Mouse (Mus musculus) ES-E14 (cell line): ENCODE results near the gene Ubr1. TPM values are rescaled to one million over a fixed set of nuclear protein-coding genes. Genes with fewer than 3 reads are reported as not detected.

Experiments used
- DNase-seq: peaks from one replicate; pipeline ENCODE4 v3.0.0-alpha.2; 2013; ENCODE audit warnings: low read depth, low spot score
- H3K27ac ChIP-seq: 2 replicates; pipeline ENCODE4 v1.5.1; 2012; ENCODE audit warnings: low read depth, mild to moderate bottlenecking, low read length, moderate library complexity, mixed read lengths; ENCODE audit not compliant: poor library complexity, insufficient read depth, severe bottlenecking
- H3K36me3 ChIP-seq: 2 replicates; pipeline ENCODE4 v1.6.1; 2012; ENCODE audit warnings: mild to moderate bottlenecking, low read length, moderate library complexity, mixed read lengths; ENCODE audit not compliant: control insufficient read depth, poor library complexity, insufficient read depth, severe bottlenecking
- H3K4me1 ChIP-seq, 2 experiments: fragments of 150-350 bp in 1 of 2; sonication (generic) in 1 of 2; 2 replicates each; pipeline ENCODE4 v1.6.1; 2012; ENCODE audit warnings: low read length in 2 of 2, mild to moderate bottlenecking in 1 of 2, mixed read lengths in 1 of 2; ENCODE audit not compliant: control insufficient read depth in 2 of 2, insufficient read depth in 2 of 2, poor library complexity in 1 of 2
- H3K4me3 ChIP-seq, 2 experiments: fragments of 150-350 bp in 1 of 2; sonication (generic) in 1 of 2; 2 replicates each; pipeline ENCODE4 v1.5.1; 2012; ENCODE audit warnings: low read length in 2 of 2, low read depth in 1 of 2, mild to moderate bottlenecking in 1 of 2, mixed read lengths in 1 of 2; ENCODE audit not compliant: insufficient read depth in 1 of 2, poor library complexity in 1 of 2, severe bottlenecking in 1 of 2
- H3K9ac ChIP-seq: 2 replicates; pipeline ENCODE4 v1.6.1; 2012; ENCODE audit warnings: low read depth, mild to moderate bottlenecking, low read length, mixed read lengths; ENCODE audit not compliant: poor library complexity, insufficient read depth, severe bottlenecking
- H3K9me3 ChIP-seq: fragments of 150-350 bp; sonication (generic); 2 replicates; pipeline ENCODE4 v1.6.1; 2012; ENCODE audit warnings: low read depth, mild to moderate bottlenecking, low read length; ENCODE audit not compliant: control insufficient read depth, insufficient read depth
- CHD2 ChIP-seq: IDR thresholded peaks from 2 replicates; pipeline ENCODE4 v1.6.1; 2014; ENCODE audit warnings: mild to moderate bottlenecking, low read depth, low read length, inconsistent platforms
- HCFC1 ChIP-seq: IDR thresholded peaks from 2 replicates; pipeline ENCODE4 v1.6.1; 2012; ENCODE audit warnings: low read length, inconsistent platforms, borderline replicate concordance; ENCODE audit not compliant: insufficient read depth
- MAFK ChIP-seq: IDR thresholded peaks from 2 replicates; pipeline ENCODE4 v1.6.1; 2014; ENCODE audit warnings: mild to moderate bottlenecking, low read depth, low read length, inconsistent platforms; ENCODE audit not compliant: insufficient read depth
- ZC3H11A ChIP-seq: IDR thresholded peaks from 2 replicates; pipeline ENCODE4 v1.6.1; 2012; ENCODE audit warnings: low read depth, mild to moderate bottlenecking, inconsistent platforms, low read length, borderline replicate concordance
- ZNF384 ChIP-seq: IDR thresholded peaks from 2 replicates; pipeline ENCODE4 v1.6.1; 2012; ENCODE audit warnings: low read depth, low read length, inconsistent platforms
- in situ Hi-C, 2 experiments: fragments of 600-800 bp; cut with MboI; formaldehyde crosslinking; loops; one replicate each; pipeline ENCODE4 v1.15.1; 2025; ENCODE audit warnings: low sequenced_read_pairs in 2 of 2, inconsistent platforms in 1 of 2; ENCODE audit not compliant: unreplicated experiment in 2 of 2
- total RNA-seq: library from RNA; depleted of rRNA; stranded (reverse); fragments of 300-350 nt; gene quantifications from 2 replicates; pipeline ENCODE4 v1.2.3, GENCODE M21; 2012

The Ubr1 gene
- total RNA-seq, 1 experiment: 21.9 TPM

- in situ Hi-C loops: no loop called here
- TF ChIP-seq ZC3H11A: no peak
- no peak for TF ChIP-seq MAFK
- TF ChIP-seq HCFC1: no peak
- TF ChIP-seq ZNF384: no peak
- no peak for TF ChIP-seq CHD2
These were observed 117.4 kb downstream of the Ubr1 start for GRCm38 (mm10) chr2:120853151-120853550.

GRCm38 (mm10) chr2:120852626-120853025, 117.9 kb downstream of the Ubr1 start:
- H3K4me3 ChIP-seq: no peak overlapping the region
- no peaks in the 10 kb centered on the region for H3K4me1 ChIP-seq
- in situ Hi-C loops: no loop called here
- no peak for DNase-seq
- no peak for TF ChIP-seq CHD2
- no peak for TF ChIP-seq ZC3H11A
- no peak for TF ChIP-seq HCFC1
- TF ChIP-seq ZNF384: no peak
- TF ChIP-seq MAFK: no peak
- no peak overlapping the region for H3K9ac ChIP-seq
- H3K9me3 ChIP-seq: no peaks in the 10 kb centered on the region
- no peaks in the 10 kb centered on the region for H3K36me3 ChIP-seq
- H3K27ac ChIP-seq: no peak overlapping the region

More at GRCm38 (mm10) chr2:120853151-120853550, 117.4 kb downstream of the Ubr1 start:
- no peaks in the 10 kb centered on the region for H3K9me3 ChIP-seq
- DNase-seq: no peak
- no peak overlapping the region for H3K27ac ChIP-seq
- H3K9ac ChIP-seq: no peak overlapping the region
- H3K4me1 ChIP-seq: no peaks in the 10 kb centered on the region
- H3K4me3 ChIP-seq: no peak overlapping the region
- no peaks in the 10 kb centered on the region for H3K36me3 ChIP-seq

- DNase-seq: peak; percentile 97
- Histone ChIP-seq H3K4me3 (peak within 1 kb of the TSS; percentile 81 to 98), H3K9ac (peak within 1 kb of the TSS; percentile 87), H3K9me3 (no peaks in the 10 kb centered on the region), H3K36me3 (no peaks in the 10 kb centered on the region), H3K4me1 (no peaks in the 10 kb centered on the region), H3K27ac (no peak within 1 kb of the TSS)
- TF ChIP-seq CHD2 (peak; percentile 92), HCFC1 (peak; percentile 94), ZC3H11A (no peak), ZNF384 (no peak), MAFK (no peak)
- in situ Hi-C loops: no loop called here
These were observed 120.0 kb downstream of the Ubr1 start, which contains the start of gene Ttbk2 for GRCm38 (mm10) chr2:120850424-120851082. Ttbk2 (minus strand) TSS chr2:120850604.

GRCm38 (mm10) chr2:120849449-120850423, 120.8 kb downstream of the Ubr1 start, which contains the start of gene Cdan1:
Cdan1 (minus strand) TSS chr2:120850128.
- no peak within 1 kb of the TSS for H3K27ac ChIP-seq
- H3K9ac ChIP-seq: peak within 1 kb of the TSS; percentile 87
- H3K9me3 ChIP-seq: no peaks in the 10 kb centered on the region
- H3K4me3 ChIP-seq: peak within 1 kb of the TSS; percentile 81 to 98
- peak; percentile 40 for DNase-seq
- no peak for TF ChIP-seq ZNF384
- no peak for TF ChIP-seq CHD2
- TF ChIP-seq HCFC1: no peak
- TF ChIP-seq ZC3H11A: no peak
- no peak for TF ChIP-seq MAFK
- no peaks in the 10 kb centered on the region for H3K4me1 ChIP-seq
- in situ Hi-C loops: no loop called here
- no peaks in the 10 kb centered on the region for H3K36me3 ChIP-seq
